Mouse (Mus musculus) neural tube, embryonic 11.5 days (tissue): Measurements from ENCODE around the gene Spen. TPM values are rescaled to one million over a fixed set of nuclear protein-coding genes. Genes with fewer than 3 reads are reported as not detected.

Source experiments
- ATAC-seq: fragments of 200-750 bp; cut with Nextera tagmentation; 2 replicates; pipeline ENCODE4 v1.8.0; 2017; ENCODE audit warnings: moderate number of reproducible peaks, mild to moderate bottlenecking, moderate TSS enrichment, moderate library complexity; ENCODE audit not compliant: insufficient read depth, low FRiP score, low TSS enrichment
- DNase-seq: peaks from one replicate; pipeline ENCODE4 v3.0.0-alpha.2; 2015; ENCODE audit warnings: low spot score
- H3K27ac ChIP-seq: fragments of 300-500 bp; sonication (generic); 2 replicates; pipeline ENCODE4 v1.5.1; 2014; ENCODE audit warnings: low read depth, mild to moderate bottlenecking, low read length
- H3K27me3 ChIP-seq: fragments of 300-500 bp; sonication (generic); 2 replicates; pipeline ENCODE4 v1.6.1; 2014; ENCODE audit warnings: mild to moderate bottlenecking, low read length, mixed read lengths; ENCODE audit not compliant: control insufficient read depth, insufficient read depth
- H3K36me3 ChIP-seq: fragments of 300-500 bp; sonication (generic); 2 replicates; pipeline ENCODE4 v1.6.1; 2014; ENCODE audit warnings: mild to moderate bottlenecking, low read length, moderate library complexity, mixed read lengths; ENCODE audit not compliant: control insufficient read depth, insufficient read depth
- H3K4me1 ChIP-seq: fragments of 300-500 bp; sonication (generic); 2 replicates; pipeline ENCODE4 v1.6.1; 2014; ENCODE audit warnings: low read length, mixed read lengths; ENCODE audit not compliant: control insufficient read depth, insufficient read depth
- H3K4me2 ChIP-seq: fragments of 300-500 bp; sonication (generic); 2 replicates; pipeline ENCODE4 v1.6.1; 2014; ENCODE audit warnings: low read depth, mild to moderate bottlenecking, moderate library complexity
- H3K4me3 ChIP-seq: fragments of 300-500 bp; sonication (generic); 2 replicates; pipeline ENCODE4 v1.5.1; 2014; ENCODE audit warnings: low read depth, low read length
- H3K9ac ChIP-seq: fragments of 300-500 bp; sonication (generic); 2 replicates; pipeline ENCODE4 v1.6.1; 2014; ENCODE audit warnings: mild to moderate bottlenecking, low read length
- H3K9me3 ChIP-seq: fragments of 300-500 bp; sonication (generic); 2 replicates; pipeline ENCODE4 v1.6.1; 2016; ENCODE audit warnings: low read length; ENCODE audit not compliant: control insufficient read depth
- WGBS: fragments of 180-500 bp; shearing (Covaris S2); extraction: QIAGEN DNeasy Blood & Tissue Kit; methylation state at CpG from one replicate; pipeline ENCODE4 v1.1.7; 2014; 5-methylcytosine and 5-hydroxymethylcytosine counted together
- polyA plus RNA-seq: library from polyadenylated mRNA; unstranded; fragments of >200 nt; fragmentation: Nextera tagmentation; extraction: Ambion mirVana; gene quantifications from 2 replicates; pipeline ENCODE4 v1.2.1, GENCODE M21; 2014

The Spen gene
- polyA plus RNA-seq, 1 experiment from 2014 or later = 16.2 TPM

DNA sequence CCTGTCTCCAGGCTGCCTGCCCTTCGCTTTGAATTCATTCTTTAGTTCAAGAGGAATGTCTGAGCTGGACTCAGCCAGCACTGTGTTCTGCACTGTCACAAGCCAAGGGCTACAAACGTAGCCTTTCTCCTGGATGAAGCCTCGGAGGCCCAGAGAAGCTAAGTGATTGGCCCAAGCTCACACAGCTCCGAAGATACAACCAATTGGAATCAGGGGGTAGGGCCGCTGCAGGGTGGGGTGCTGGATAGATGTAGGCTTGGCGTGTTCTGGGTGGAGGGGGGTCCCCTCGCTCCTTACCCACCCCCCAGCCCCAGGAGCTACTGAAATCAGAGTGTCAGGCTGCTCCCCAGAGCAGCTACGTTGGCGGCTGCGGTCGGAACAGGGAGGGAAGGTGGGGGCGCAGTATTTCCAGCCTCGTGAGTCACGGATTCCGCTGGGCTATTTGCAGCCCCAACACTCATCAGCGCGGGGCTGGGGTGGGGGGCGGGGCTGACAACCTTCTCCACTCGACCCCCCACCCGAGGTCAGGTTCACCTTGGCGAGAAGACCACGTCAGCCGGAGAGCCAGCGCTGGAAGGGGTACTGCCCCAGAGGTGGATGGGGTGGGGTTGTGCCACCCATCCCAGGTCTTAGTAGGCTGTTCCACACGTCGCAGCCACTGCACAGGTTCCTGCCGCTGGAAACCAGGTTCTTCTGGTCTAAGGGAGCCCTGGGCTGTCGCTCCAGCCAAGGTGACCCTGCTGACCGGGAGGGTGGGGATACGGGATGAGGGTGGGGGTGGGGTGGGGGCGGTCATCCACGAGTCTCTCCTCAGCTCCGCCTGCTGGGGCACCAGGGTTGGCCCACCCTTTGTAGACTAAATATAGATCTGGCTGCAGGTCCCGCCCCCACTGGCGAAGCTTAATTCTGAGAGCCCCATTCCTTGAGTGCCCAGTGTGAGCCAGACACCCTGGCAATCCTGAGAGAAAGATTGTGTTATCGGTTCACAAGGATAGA, 112.6 kb downstream of the Spen start:
- H3K9ac ChIP-seq = peak overlapping the region; percentile 37
- 0 out of 2 replicates have a peak, but pooled peaks cover 3% of the 10 kb centered on the region for H3K4me1 ChIP-seq
- 5% methylated on average over 35 of the region's 36 CpGs for WGBS
- peaks cover 9% of the 10 kb centered on the region; the same call in 1 of the 2 replicates for H3K27me3 ChIP-seq
- H3K4me2 ChIP-seq = peak overlapping the region; percentile 58
- DNase-seq = peak; percentile 44
- H3K36me3 ChIP-seq = no peaks in the 10 kb centered on the region
- H3K4me3 ChIP-seq = peak overlapping the region; percentile 32
- no peaks in the 10 kb centered on the region for H3K9me3 ChIP-seq
- no peak overlapping the region for H3K27ac ChIP-seq
- ATAC-seq = peak; percentile 69; the same call in 1 of the 2 replicates

GRCm38 (mm10) chr4:141423691-141424431, 114.5 kb downstream of the Spen start:
- H3K4me1 ChIP-seq = 0 out of 2 replicates have a peak, but pooled peaks cover 3% of the 10 kb centered on the region

GRCm38 (mm10) chr4:141423288-141423687, 115.1 kb downstream of the Spen start:
- ATAC-seq (no peak), DNase-seq (no peak)
- H3K9me3 ChIP-seq = no peaks in the 10 kb centered on the region
- 0 out of 2 replicates have a peak, but pooled peaks cover 3% of the 10 kb centered on the region for H3K4me1 ChIP-seq
- H3K27ac ChIP-seq = no peak overlapping the region
- peaks cover 9% of the 10 kb centered on the region; the same call in 1 of the 2 replicates for H3K27me3 ChIP-seq
- no peak overlapping the region for H3K4me2 ChIP-seq
- WGBS = 85% methylated on average over 5 of the region's 5 CpGs
- no peak overlapping the region for H3K9ac ChIP-seq
- H3K36me3 ChIP-seq = no peaks in the 10 kb centered on the region
- no peak overlapping the region for H3K4me3 ChIP-seq

More at GRCm38 (mm10) chr4:141423691-141424431, 114.5 kb downstream of the Spen start:
- DNase-seq = no peak
- ATAC-seq = no peak
- no peaks in the 10 kb centered on the region for H3K36me3 ChIP-seq
- 88% methylated on average over 13 of the region's 13 CpGs for WGBS
- no peaks in the 10 kb centered on the region for H3K9me3 ChIP-seq
- H3K4me2 ChIP-seq = no peak overlapping the region
- no peak overlapping the region for H3K27ac ChIP-seq
- H3K4me3 ChIP-seq = no peak overlapping the region
- peaks cover 9% of the 10 kb centered on the region; the same call in 1 of the 2 replicates for H3K27me3 ChIP-seq
- no peak overlapping the region for H3K9ac ChIP-seq

DNA sequence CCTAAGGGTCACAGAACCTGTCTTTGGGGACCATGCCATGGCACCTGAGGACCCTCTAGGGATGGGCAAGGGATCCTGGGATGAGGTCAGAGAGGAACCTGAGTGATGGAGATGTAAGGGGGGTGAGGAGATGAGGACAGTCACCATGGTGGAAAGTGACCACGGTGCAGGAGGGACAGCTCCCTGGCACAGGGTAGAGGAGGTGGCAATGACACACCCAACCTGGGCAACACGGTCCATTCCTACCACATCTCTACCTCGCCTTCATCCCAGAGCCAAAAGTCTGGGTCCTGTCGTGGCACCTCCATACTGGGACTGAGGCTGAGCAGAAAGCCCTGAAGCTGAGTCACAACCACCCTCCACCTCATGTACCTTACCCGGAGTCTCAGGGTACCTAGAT, 115.6 kb downstream of the Spen start:
- peaks cover 9% of the 10 kb centered on the region; the same call in 1 of the 2 replicates for H3K27me3 ChIP-seq
- no peaks in the 10 kb centered on the region for H3K9me3 ChIP-seq
- H3K36me3 ChIP-seq = no peaks in the 10 kb centered on the region
- ATAC-seq (no peak), DNase-seq (no peak)
- 91% methylated on average over 5 of the region's 5 CpGs for WGBS
- H3K4me2 ChIP-seq = no peak overlapping the region
- no peak overlapping the region for H3K27ac ChIP-seq
- H3K4me3 ChIP-seq = no peak overlapping the region
- 0 out of 2 replicates have a peak, but pooled peaks cover 3% of the 10 kb centered on the region for H3K4me1 ChIP-seq
- H3K9ac ChIP-seq = no peak overlapping the region

DNA sequence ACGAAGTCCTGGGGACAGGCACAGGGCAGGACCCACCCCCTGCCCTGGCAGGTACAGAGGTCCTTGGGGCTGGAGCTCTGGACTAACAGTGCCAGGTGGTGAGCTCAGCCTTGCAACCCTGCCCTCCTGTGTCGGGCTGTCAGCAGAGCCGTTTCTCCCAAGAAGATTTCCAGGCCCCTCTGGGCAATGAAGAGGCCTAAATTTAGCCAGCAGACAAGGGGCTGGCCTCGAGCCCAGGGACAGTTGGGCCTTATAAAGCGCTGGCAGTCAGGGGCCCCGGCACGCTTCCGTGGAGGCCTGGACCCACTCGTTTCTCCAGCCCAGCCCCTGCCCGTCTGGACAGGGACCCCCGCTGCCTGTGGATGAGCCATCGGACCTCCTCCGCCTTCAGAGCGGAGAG, 117.0 kb downstream of the Spen start:
- H3K27me3 ChIP-seq = peaks cover 9% of the 10 kb centered on the region; the same call in 1 of the 2 replicates
- 76% methylated on average over 14 of the region's 14 CpGs for WGBS

DNA sequence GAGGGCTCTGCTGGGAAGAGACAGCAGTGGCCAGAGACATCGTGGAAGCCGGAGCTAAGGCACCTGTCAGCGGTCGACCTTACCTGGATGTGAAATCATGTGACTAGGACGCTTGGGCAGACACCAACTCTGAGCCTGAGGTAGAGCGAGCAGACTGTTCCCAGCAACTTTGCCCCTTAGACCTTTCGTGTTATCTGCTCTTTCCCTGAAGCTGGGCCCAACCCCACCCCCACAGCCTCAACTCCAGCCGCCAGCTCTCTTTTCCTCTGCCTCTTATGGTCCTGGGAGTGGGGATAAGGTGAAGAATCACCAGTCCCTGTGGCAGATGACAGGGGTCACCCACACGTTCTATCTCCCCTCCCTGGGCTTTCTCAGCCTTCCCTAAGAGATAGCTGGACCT, 117.5 kb downstream of the Spen start:
- no peak for DNase-seq
- WGBS = 56% methylated on average over 9 of the region's 9 CpGs
- peaks cover 9% of the 10 kb centered on the region; the same call in 1 of the 2 replicates for H3K27me3 ChIP-seq

More for the DNA sequence above, 117.0 kb downstream of the Spen start:
- H3K4me3 ChIP-seq = no peak overlapping the region
- no peaks in the 10 kb centered on the region for H3K36me3 ChIP-seq
- H3K9me3 ChIP-seq = no peaks in the 10 kb centered on the region
- no peak for DNase-seq
- H3K4me1 ChIP-seq = 0 out of 2 replicates have a peak, but pooled peaks cover 3% of the 10 kb centered on the region
- ATAC-seq = no peak
- no peak overlapping the region for H3K9ac ChIP-seq
- no peak overlapping the region for H3K27ac ChIP-seq
- no peak overlapping the region for H3K4me2 ChIP-seq

GRCm38 (mm10) chr4:141420192-141420829, 118.1 kb downstream of the Spen start, which contains the start of gene Hspb7:
TSS of gene Hspb7 (plus strand) at chr4:141420779.
- Histone ChIP-seq H3K9me3 (no peaks in the 10 kb centered on the region), H3K4me3 (no peak within 1 kb of the TSS), H3K9ac (no peak within 1 kb of the TSS), H3K4me1 (0 out of 2 replicates have a peak, but pooled peaks cover under 1% of the 10 kb centered on the region), H3K4me2 (no peak within 1 kb of the TSS), H3K27me3 (peaks cover 4% of the 10 kb centered on the region; the same call in 1 of the 2 replicates), H3K36me3 (no peaks in the 10 kb centered on the region), H3K27ac (no peak within 1 kb of the TSS)
- 61% methylated on average over 9 of the region's 9 CpGs for WGBS
- no peak for ATAC-seq
- no peak for DNase-seq

More for the DNA sequence above, 117.5 kb downstream of the Spen start:
- H3K4me2 ChIP-seq = no peak overlapping the region
- no peaks in the 10 kb centered on the region for H3K9me3 ChIP-seq
- H3K27ac ChIP-seq = no peak overlapping the region
- H3K4me3 ChIP-seq = no peak overlapping the region
- no peak for ATAC-seq
- H3K36me3 ChIP-seq = no peaks in the 10 kb centered on the region
- H3K9ac ChIP-seq = no peak overlapping the region
- 0 out of 2 replicates have a peak, but pooled peaks cover 3% of the 10 kb centered on the region for H3K4me1 ChIP-seq
